In the genomic region with DNA sequence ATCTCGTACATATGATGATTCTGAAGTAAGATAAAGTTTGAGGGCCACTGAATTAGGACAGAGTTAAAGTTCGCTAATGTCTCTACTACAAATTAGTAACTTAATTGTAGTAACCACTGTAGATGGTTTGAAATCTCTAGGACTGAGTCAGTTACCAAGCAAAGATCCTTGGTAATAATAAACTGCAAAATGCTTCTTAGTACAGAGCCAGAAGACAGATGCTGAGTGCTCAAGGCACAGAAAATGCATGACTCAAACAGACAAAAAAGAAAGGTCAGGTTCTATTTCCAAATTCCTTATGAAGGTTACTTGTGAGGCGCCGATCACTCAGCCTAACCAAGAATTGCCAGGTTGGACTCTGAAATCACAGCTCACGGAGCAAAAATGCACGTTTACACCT, we compare ENCODE assay signal across 21 mouse cellular contexts.
"Had no signal": no experiment of that assay in that cellular context is flagged by ENCODE, and none has a peak within 500 bp of the region (broad histone marks: within the 10 kb centered on the region; RNA-seq: fewer than 3 reads in every experiment).

No protein-coding gene starts in this region.

- H3K4me1 ChIP-seq: lung, embryonic 15.5 days; midbrain, embryonic 10.5 days; midbrain, embryonic 12.5 days; neural tube, embryonic 13.5 days; neural tube, embryonic 15.5 days had no signal

- DNase-seq: liver, postnatal 0 days; lung, adult 2 months; lung, postnatal 14 days; lung, postnatal 36 days; midbrain, embryonic 14.5 days; retina, postnatal 1 day; right cerebral cortex, adult 18-20 months; right cerebral cortex, postnatal 25 days; right cerebral cortex, postnatal 4 days; spleen, adult 18-20 months; thymus, adult 18-20 months; thymus, postnatal 14 days; thymus, postnatal 36 days had no signal

- H3K27ac ChIP-seq: lung, embryonic 15.5 days; macrophage; midbrain, embryonic 10.5 days; midbrain, embryonic 12.5 days; neural tube, embryonic 13.5 days; neural tube, embryonic 15.5 days had no signal

- H3K4me3 ChIP-seq: lung, embryonic 15.5 days; megakaryocyte, embryonic 14.5 days; midbrain, embryonic 10.5 days; midbrain, embryonic 12.5 days; myocyte; neural tube, embryonic 13.5 days; neural tube, embryonic 15.5 days had no signal

- H3K36me3 ChIP-seq: lung, embryonic 15.5 days; midbrain, embryonic 10.5 days; midbrain, embryonic 12.5 days; neural tube, embryonic 13.5 days; neural tube, embryonic 15.5 days had no signal

- H3K27me3 ChIP-seq: lung, embryonic 15.5 days; megakaryocyte, embryonic 14.5 days; midbrain, embryonic 12.5 days; neural tube, embryonic 13.5 days; neural tube, embryonic 15.5 days had no signal
